In genomic region chr8:77446294-77446693, GRCm38 (mm10) we compare ENCODE assay signal across 30 mouse cellular contexts.
DNase-seq lines count a peak whose midpoint lies in the region; ATAC-seq lines count a peak whose summit lies in the region.
"Had no signal": no experiment of that assay in that cellular context is flagged by ENCODE, and none has a peak within 500 bp of the region (broad histone marks: within the 10 kb centered on the region; RNA-seq: fewer than 3 reads in every experiment).

No protein-coding gene starts in this region.

- no peaks in the 10 kb centered on the region for H3K36me3 ChIP-seq in hindbrain, embryonic 14.5 days (replicated peaks; ENCODE audit: control insufficient read depth, insufficient read depth)
- peaks cover 23% of the 10 kb centered on the region for H3K36me3 ChIP-seq in hindbrain, embryonic 10.5 days
- peaks cover 43% of the 10 kb centered on the region for H3K36me3 ChIP-seq in kidney, embryonic 16.5 days (ENCODE audit: insufficient read depth, low read length)
- H3K36me3 ChIP-seq in macrophage (ENCODE audit: inconsistent target): peaks cover 15% of the 10 kb centered on the region
- H3K36me3 ChIP-seq in neural tube, embryonic 15.5 days: peaks cover 10% of the 10 kb centered on the region; the same call in 1 of the 2 replicates
- H3K36me3 ChIP-seq in forebrain, embryonic 14.5 days (ENCODE audit: control insufficient read depth, insufficient read depth, low read length): no peaks in the 10 kb centered on the region

- H3K79me2 ChIP-seq in macrophage (ENCODE audit: inconsistent target): peaks cover 84% of the 10 kb centered on the region

- no peak overlapping the region for H3K9ac ChIP-seq in hindbrain, embryonic 14.5 days
- H3K9ac ChIP-seq in kidney, embryonic 16.5 days (replicated peaks; ENCODE audit: low read length): no peak overlapping the region
- H3K9ac ChIP-seq in neural tube, embryonic 15.5 days (replicated peaks): no peak overlapping the region
- no peak overlapping the region for H3K9ac ChIP-seq in forebrain, embryonic 14.5 days (ENCODE audit: low read length)
- H3K9ac ChIP-seq: embryonic facial prominence, embryonic 13.5 days; forebrain, embryonic 13.5 days; forebrain, postnatal 0 days; heart, embryonic 13.5 days; hindbrain, embryonic 15.5 days had no signal

- peaks cover 23% of the 10 kb centered on the region for H3K9me3 ChIP-seq in hindbrain, embryonic 14.5 days (ENCODE audit: control insufficient read depth, low read length)
- H3K9me3 ChIP-seq in hindbrain, embryonic 10.5 days: 0 out of 2 replicates have a peak, but pooled peaks cover 9% of the 10 kb centered on the region
- peaks cover 41% of the 10 kb centered on the region for H3K9me3 ChIP-seq in kidney, embryonic 16.5 days (ENCODE audit: low read length)
- 0 out of 2 replicates have a peak, but pooled peaks cover 8% of the 10 kb centered on the region for H3K9me3 ChIP-seq in neural tube, embryonic 15.5 days (replicated peaks)
- no peaks in the 10 kb centered on the region for H3K9me3 ChIP-seq in forebrain, embryonic 14.5 days (replicated peaks; ENCODE audit: control insufficient read depth, low read length)
- H3K9me3 ChIP-seq: hindbrain, embryonic 15.5 days had no signal

- 78% methylated on average over 12 of the region's 12 CpGs for WGBS in hindbrain, embryonic 14.5 days
- WGBS in hindbrain, embryonic 10.5 days: 91% methylated on average over 12 of the region's 12 CpGs
- 87% methylated on average over 12 of the region's 12 CpGs for WGBS in kidney, embryonic 16.5 days
- WGBS in macrophage (ENCODE audit: missing documents): 98% methylated on average over 12 of the region's 12 CpGs
- 49% methylated on average over 12 of the region's 12 CpGs for WGBS in neural tube, embryonic 15.5 days
- WGBS in forebrain, embryonic 14.5 days: 80% methylated on average over 12 of the region's 12 CpGs

- peak; percentile 48; the same call in 1 of the 2 replicates for ATAC-seq in hindbrain, embryonic 14.5 days (ENCODE audit: low FRiP score)
- no peak for ATAC-seq in kidney, embryonic 16.5 days (ENCODE audit: low FRiP score, low TSS enrichment)
- peak; percentile 86 for ATAC-seq in neural tube, embryonic 15.5 days (ENCODE audit: low FRiP score)
- ATAC-seq in forebrain, embryonic 14.5 days: no peak
- ATAC-seq: CD4-positive, CD25-positive, alpha-beta regulatory T cell, adult 4 months; forebrain, embryonic 13.5 days; forebrain, postnatal 0 days; inflammation-experienced regulatory T-cells, adult 6 months; intestine, embryonic 16.5 days had no signal

- DNase-seq in hindbrain, embryonic 14.5 days (ENCODE audit: low spot score): no peak
- no peak for DNase-seq in hindbrain, embryonic 10.5 days (ENCODE audit: low spot score)
- no peak for DNase-seq in kidney, postnatal 10 days
- no peak for DNase-seq in forebrain, embryonic 14.5 days (ENCODE audit: low spot score)
- DNase-seq: adrenal gland, adult 2 months; adrenal gland, postnatal 14 days; cerebellum, adult 11-12 months; cerebellum, adult 8-10 months; cerebellum, postnatal 10 days; cerebellum, postnatal 36 days; embryo, embryonic 11 days; forebrain, postnatal 0 days; gastrocnemius, postnatal 10 days; gastrocnemius, postnatal 36 days; heart, adult 2 months; heart, postnatal 14 days; heart, postnatal 4 days had no signal

- H3K27ac ChIP-seq in hindbrain, embryonic 14.5 days: no peak overlapping the region
- H3K27ac ChIP-seq in hindbrain, embryonic 10.5 days: no peak overlapping the region
- H3K27ac ChIP-seq in kidney, embryonic 16.5 days (ENCODE audit: low read length): peak overlapping the region; percentile 38; the same call in 1 of the 2 replicates
- H3K27ac ChIP-seq in macrophage: peak overlapping the region; percentile 95; the same call in 1 of the 2 replicates
- no peak overlapping the region for H3K27ac ChIP-seq in neural tube, embryonic 15.5 days (replicated peaks)
- no peak overlapping the region for H3K27ac ChIP-seq in forebrain, embryonic 14.5 days (ENCODE audit: low read depth, low read length)
- H3K27ac ChIP-seq: embryonic facial prominence, embryonic 10.5 days; embryonic facial prominence, embryonic 13.5 days; forebrain, embryonic 13.5 days; heart, adult 2 months; heart, embryonic 10.5 days; hindbrain, embryonic 15.5 days had no signal

- H3K27me3 ChIP-seq in hindbrain, embryonic 14.5 days (ENCODE audit: control insufficient read depth, insufficient read depth, low read length): no peaks in the 10 kb centered on the region
- no peaks in the 10 kb centered on the region for H3K27me3 ChIP-seq in hindbrain, embryonic 10.5 days (ENCODE audit: insufficient read depth, poor library complexity, severe bottlenecking)
- H3K27me3 ChIP-seq in kidney, embryonic 16.5 days (ENCODE audit: insufficient read depth, low read length): no peaks in the 10 kb centered on the region
- H3K27me3 ChIP-seq in neural tube, embryonic 15.5 days (replicated peaks): no peaks in the 10 kb centered on the region
- no peaks in the 10 kb centered on the region for H3K27me3 ChIP-seq in forebrain, embryonic 14.5 days (replicated peaks; ENCODE audit: control insufficient read depth, insufficient read depth, low read length)
- H3K27me3 ChIP-seq: embryonic facial prominence, embryonic 13.5 days; forebrain, embryonic 13.5 days; heart, embryonic 13.5 days; hindbrain, embryonic 15.5 days had no signal

- no peak overlapping the region for H3K4me2 ChIP-seq in hindbrain, embryonic 14.5 days (replicated peaks)
- no peak overlapping the region for H3K4me2 ChIP-seq in kidney, embryonic 16.5 days (replicated peaks; ENCODE audit: low read depth, low read length)
- peak overlapping the region; percentile 13 for H3K4me2 ChIP-seq in neural tube, embryonic 15.5 days
- no peak overlapping the region for H3K4me2 ChIP-seq in forebrain, embryonic 14.5 days (ENCODE audit: low read length)
- H3K4me2 ChIP-seq: embryonic facial prominence, embryonic 13.5 days; forebrain, embryonic 13.5 days; heart, embryonic 13.5 days; hindbrain, embryonic 15.5 days had no signal

- H3K4me3 ChIP-seq in hindbrain, embryonic 14.5 days (replicated peaks; ENCODE audit: low read length): no peak overlapping the region
- H3K4me3 ChIP-seq in hindbrain, embryonic 10.5 days: no peak overlapping the region
- no peak overlapping the region for H3K4me3 ChIP-seq in kidney, embryonic 16.5 days (ENCODE audit: low read length)
- H3K4me3 ChIP-seq in macrophage (ENCODE audit: inconsistent target): no peak overlapping the region
- no peak overlapping the region for H3K4me3 ChIP-seq in neural tube, embryonic 15.5 days (replicated peaks)
- no peak overlapping the region for H3K4me3 ChIP-seq in forebrain, embryonic 14.5 days (ENCODE audit: low read depth, low read length)
- H3K4me3 ChIP-seq: embryonic facial prominence, embryonic 10.5 days; embryonic facial prominence, embryonic 13.5 days; erythroblast, embryonic 14.5 days; forebrain, embryonic 13.5 days; heart, adult 2 months; heart, embryonic 10.5 days; heart, embryonic 13.5 days; hindbrain, embryonic 15.5 days had no signal

- no peaks in the 10 kb centered on the region for H3K4me1 ChIP-seq in hindbrain, embryonic 14.5 days (replicated peaks; ENCODE audit: control insufficient read depth, insufficient read depth, low read length)
- 0 out of 2 replicates have a peak, but pooled peaks cover 2% of the 10 kb centered on the region for H3K4me1 ChIP-seq in hindbrain, embryonic 10.5 days (replicated peaks)
- 0 out of 2 replicates have a peak, but pooled peaks cover 11% of the 10 kb centered on the region for H3K4me1 ChIP-seq in kidney, embryonic 16.5 days (ENCODE audit: insufficient read depth, low read length)
- 0 out of 2 replicates have a peak, but pooled peaks cover 6% of the 10 kb centered on the region for H3K4me1 ChIP-seq in neural tube, embryonic 15.5 days
- H3K4me1 ChIP-seq in forebrain, embryonic 14.5 days (ENCODE audit: control insufficient read depth, insufficient read depth, low read length): no peaks in the 10 kb centered on the region
- H3K4me1 ChIP-seq: embryonic facial prominence, embryonic 13.5 days; forebrain, embryonic 13.5 days; hindbrain, embryonic 15.5 days had no signal

Comparison
In these comparisons a context has a peak if more than half of its experiments do, and no peak if none do; other contexts are left out.
1. ATAC-seq: peak in hindbrain, embryonic 14.5 days (single experiment) and neural tube, embryonic 15.5 days (single experiment); none in kidney, embryonic 16.5 days (single experiment) and forebrain, embryonic 14.5 days (single experiment).
2. H3K27ac ChIP-seq: peak in kidney, embryonic 16.5 days (single experiment) and macrophage (single experiment); none in hindbrain, embryonic 14.5 days (single experiment), hindbrain, embryonic 10.5 days (single experiment), neural tube, embryonic 15.5 days (single experiment) and forebrain, embryonic 14.5 days (single experiment).